Mouse (Mus musculus) cerebral cortex, adult 2 months (tissue): ENCODE data around the gene Cryzl2.

Experiments
- WGBS: fragments of 180-500 bp; shearing (Covaris S2); methylation state at CpG from one replicate; pipeline ENCODE4 v1.1.7; 2018; 5-methylcytosine and 5-hydroxymethylcytosine counted together

The Cryzl2 gene

DNA sequence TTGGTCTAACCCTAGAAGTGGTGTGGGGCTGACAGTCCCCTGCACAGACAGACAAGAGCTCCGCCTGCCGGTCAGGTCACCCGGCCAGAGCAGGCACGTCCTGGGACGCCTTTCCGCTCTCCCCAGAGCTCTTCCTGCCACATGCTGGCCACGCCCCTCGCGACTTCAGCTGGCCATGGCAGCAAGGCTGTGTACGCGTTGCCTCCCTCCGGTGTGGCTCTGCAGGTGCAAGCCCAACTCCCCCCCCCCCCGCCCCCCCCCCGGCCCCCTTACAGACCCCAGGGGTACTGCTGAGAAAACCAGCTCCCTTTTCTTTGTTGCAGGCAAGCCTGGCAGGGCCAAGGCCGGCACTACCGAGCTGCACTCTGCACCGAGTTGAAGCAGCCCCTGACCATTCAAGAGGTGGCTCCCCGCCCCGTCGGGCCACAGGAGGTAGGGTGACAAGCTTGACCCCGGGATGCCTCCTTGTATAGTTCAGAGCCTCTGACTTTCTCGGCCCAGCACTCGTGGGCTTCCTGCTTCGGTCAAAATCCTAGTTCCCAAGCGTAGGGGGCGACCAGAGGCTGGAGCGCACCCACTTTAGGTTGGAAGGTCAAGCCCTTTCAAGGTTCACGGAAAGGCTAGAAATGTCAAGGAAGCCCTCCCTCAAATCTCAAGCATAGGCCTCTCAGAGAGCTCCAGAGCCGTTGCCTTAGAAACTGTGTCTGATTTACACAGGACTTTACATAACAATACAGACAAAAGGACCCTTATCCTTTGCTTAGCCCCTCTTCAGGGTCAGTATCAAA, at the start of gene Cryzl2:
Gene Cryzl2 (plus strand): TSS at position 157 of the 788 bp plus-strand sequence.
- WGBS, result 32% methylated on average over 28 of the region's 29 CpGs

DNA sequence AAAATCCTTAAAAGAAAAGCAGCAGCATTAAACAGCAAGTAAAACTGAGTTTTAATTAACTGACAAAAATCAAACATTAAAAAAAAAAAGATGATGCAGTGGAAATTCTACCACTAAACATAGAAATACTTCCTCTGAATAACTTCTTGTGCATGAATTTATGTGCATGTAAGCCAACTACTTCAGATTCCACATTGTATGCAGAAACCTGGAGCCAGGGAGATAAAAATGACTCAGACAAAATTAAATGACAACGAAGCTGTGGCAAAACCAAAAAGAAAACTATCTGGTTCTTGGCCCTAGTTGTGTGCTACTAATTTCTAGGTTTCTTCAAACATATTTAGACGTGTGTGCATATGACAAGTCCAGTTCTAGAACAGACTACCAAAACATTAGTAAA, 48.7 kb upstream of the Cryzl2 start:
- 37% methylated on average over 2 of the region's 2 CpGs for WGBS

DNA sequence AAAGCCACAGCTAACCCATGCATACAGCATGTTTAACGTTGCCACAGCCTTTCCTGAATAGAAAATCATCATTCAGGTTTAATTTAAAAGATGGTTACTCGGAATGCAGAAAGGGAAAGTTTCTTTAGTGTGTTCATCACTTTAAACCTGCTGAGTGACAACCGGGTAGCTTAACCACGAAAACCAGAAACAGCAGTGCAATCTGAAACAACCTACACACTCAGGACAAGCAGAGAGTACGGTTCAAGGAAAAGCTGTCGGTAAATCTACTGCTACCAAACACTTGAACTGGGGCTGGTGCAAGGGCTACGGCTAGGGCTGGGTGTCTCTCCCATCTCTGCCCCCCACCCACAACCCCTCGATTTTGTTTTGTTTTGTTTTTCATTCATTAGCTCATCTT, 47.4 kb upstream of the Cryzl2 start:
- WGBS, result 9% methylated on average over 8 of the region's 8 CpGs

DNA sequence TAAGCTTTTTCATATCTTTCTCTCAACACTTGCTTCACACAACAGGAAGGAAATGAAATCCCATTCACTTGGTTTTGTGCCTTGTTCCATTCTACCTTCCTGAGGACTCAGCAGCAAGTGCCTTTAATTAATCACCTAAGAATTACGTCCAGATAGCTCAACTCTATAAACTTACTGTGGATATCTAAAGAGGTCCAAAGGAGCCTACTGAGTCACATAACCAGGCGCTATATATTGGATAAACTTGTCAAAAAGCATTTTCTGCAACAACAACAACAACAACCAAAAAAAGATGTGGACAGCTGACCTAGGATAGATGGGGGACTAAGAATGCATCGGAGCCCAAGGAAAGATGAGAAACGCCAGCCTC, 47.1 kb upstream of the Cryzl2 start:
- WGBS, result 0% methylated on average over 4 of the region's 4 CpGs

DNA sequence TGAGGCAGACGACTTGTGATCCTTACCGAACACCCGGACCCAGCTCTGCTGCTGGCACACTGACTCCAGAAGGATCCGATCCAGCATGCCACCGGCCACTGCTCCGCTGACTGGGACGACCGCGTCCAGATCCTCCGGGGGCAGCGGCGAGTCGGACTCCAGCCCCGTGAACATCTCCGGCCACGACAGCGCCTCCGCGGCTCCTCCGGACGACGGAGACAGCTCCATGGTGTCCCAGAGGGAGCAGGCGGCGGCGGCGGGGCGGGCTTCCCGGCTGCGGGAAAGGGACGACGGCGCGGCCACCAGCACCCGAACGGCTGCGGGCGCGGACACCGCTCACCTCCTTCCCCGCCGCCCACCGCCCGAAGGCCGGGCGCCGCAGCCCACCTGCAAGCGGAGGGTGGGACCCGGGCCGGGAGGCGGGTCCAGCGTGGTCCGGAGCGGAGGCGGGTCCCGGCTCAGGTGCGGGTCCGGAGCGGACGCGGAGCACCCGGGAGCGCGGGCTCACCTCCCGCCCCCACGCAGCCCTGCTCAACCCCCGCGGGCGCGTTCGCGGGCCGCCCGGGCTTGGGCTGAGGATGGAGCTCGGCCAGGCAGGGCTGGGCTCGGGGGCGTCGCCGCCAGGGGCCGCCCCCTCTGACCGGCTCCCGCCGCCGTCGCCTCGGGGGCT, 46.5 kb upstream of the Cryzl2 start:
- 1% methylated on average over 77 of the region's 85 CpGs for WGBS

DNA sequence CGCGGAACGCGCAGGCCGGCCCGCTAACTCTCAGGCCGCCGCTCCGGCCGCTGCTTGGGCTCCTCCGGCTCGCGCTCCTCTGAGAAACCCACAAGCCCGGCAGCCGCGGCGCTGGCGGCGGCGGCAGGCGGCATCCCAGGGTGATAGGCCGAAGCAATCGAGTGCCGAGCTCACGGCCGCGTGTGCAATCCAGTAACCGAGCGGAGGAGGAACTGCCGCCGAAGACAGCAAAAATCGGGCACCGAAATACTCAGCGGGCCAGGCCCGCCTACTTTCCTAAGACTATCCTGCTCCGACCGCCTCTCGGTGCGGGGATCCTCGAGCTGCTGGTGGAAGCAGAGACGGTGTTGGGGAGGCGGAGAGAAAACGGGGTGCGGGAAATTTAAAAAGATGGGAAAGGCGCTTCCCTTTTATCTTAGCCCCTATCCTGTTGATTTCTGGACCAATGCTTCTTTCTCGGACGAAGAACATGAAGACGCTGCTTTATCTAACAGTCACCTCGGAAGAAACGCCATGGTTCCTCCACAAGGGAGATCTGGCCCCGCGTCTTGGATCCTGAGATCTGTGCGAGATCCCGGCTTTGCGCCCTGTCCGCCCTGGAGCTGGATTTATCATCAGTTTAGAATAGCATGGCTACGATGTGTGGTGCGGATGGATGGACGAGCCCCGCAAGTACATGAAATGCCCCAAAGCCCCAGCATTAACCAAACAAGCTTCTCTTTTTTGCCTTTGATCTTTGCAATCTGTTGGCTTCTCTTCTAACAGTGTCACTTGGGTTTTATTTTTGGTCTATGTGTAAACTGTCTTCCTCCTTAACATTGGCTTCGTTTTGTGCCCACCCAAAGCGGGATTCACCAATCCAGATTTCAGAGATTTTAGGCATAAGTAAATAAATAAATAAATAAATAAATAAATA, 45.7 kb upstream of the Cryzl2 start, which contains the start of gene Rasal2:
Gene Rasal2 (minus strand): TSS at position 142 of the 916 bp plus-strand sequence.
- 1% methylated on average over 62 of the region's 62 CpGs for WGBS

DNA sequence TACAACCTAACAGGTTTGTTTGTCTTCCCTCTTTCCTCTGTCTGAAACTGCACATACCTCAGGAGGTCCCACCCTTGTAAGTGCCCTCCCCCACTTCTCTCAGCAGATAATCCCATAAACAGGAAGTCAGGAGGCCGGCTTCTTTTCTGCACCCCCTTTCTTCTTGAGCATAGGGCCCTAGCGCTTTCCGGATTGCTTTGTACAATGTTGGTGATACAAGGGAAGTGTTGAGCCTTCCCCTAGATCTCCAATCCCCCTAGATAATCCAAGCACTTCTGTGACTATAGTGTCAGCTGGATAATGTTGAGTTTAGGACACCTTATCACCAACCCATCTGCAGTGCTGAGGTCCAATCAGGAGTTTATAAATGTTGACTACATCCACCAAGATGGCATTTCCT, 42.6 kb upstream of the Cryzl2 start:
- WGBS, result 73% methylated on average over 3 of the region's 3 CpGs

DNA sequence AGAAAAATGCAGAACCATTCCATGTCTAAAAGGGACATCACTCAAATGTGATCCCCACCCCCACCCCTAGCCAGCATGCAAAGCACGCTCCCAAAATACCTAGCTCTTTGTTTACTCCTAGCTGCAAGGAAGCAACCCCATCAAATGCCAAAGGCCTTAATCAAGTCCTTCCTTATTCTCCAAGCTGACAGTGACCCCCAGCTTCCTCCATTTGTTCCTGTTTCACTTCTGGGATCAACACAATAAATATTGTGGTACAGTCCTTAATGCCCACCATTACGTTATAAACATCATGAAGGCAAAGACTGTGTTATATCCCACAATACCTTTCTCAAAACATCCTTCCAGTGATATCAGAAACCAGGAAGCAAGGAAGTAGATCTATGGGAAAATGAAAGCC, 41.7 kb upstream of the Cryzl2 start:
- 77% methylated on average over 2 of the region's 2 CpGs for WGBS

DNA sequence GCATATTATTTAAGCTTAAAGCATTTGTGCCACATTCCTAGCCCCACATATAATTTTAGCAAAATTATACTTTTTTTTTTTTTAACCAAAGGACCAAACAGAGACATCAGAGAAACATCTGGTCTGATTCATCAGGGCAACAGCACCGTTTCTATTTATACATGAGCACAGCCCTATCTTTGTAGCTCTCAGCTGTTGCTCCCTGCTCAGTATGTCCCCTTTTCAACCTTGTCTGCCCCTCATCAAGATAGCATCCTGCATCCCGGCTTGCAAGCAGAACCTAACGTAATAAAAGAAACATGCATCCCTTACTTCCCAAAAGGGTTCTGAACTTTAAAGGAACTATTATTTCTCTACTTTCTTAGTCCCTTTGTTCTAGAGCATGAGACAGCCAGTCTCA, 41.0 kb upstream of the Cryzl2 start:
- WGBS, result 22% methylated on average over 3 of the region's 3 CpGs

DNA sequence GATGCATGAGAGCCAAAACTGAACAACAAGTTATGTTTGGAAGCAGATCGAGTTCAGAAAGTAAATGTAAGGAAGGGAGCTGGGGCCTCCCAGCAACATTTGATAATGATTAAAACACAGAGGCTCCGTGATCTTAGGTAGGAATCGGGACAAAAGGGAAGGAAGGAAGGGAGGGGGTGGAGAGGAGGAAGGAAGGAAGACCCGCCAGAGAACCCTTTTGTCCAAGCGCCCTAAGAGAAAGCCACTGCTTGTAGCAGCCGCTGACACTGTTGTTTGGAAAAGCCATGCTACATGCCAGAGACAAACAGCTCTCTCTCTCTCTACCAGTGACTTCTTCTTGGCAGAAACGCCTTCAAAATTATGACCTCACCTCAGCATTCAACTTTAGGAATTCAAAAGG, 40.5 kb upstream of the Cryzl2 start:
- WGBS, result 37% methylated on average over 7 of the region's 7 CpGs

DNA sequence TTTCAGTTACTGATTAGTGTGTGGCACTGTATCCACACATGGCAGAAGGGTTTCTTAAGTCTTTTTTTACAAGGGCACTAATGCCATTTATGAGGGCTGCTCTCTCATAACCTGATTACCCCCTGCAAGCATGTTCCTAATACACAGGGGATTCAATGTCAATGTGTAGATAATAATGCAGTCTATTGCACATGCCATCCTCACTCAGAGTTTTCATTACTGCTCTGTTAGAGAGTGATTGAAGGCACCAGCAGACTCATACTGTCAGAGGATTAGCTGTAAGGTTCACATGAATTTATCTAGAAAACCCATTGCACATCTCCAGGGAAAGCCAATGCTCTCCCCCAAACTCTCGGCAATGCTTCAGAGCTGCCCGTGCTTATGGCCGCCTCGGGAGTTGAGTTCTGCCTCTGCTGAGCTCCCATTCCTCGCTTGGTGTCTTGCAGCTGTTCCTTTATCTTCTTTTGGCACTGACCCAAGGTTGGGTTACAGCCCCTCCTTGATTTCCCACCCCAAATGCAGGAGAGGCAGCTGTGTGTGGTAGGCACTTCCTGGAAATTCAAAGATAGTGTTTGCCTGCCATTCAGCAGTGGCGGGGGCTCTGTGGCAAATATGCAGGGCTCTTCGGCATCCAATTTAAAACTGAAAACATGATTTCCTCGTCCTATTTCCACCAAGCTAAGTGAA, 32.5 kb upstream of the Cryzl2 start:
- WGBS, result 40% methylated on average over 8 of the region's 8 CpGs

DNA sequence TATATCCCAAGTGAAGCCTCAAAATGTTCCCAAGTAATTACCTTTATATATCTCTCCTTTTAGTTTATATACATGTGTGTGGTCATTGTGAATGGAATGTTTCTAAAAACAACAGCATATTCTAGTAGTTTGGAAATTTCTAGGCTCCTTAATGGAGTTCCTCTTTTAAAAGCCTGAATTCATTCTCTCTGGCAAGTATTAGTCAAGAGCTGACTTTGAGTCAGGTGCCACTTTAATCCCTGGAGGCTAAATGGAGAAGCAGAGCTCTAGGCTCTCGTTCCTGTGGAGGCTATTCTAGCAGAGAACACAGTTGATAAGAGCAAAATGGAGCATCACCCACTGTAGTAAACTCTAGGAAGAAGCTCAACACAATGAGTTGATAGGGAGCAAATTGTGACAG, 31.4 kb upstream of the Cryzl2 start:
- 43% methylated on average over 1 of the region's 1 CpGs for WGBS

DNA sequence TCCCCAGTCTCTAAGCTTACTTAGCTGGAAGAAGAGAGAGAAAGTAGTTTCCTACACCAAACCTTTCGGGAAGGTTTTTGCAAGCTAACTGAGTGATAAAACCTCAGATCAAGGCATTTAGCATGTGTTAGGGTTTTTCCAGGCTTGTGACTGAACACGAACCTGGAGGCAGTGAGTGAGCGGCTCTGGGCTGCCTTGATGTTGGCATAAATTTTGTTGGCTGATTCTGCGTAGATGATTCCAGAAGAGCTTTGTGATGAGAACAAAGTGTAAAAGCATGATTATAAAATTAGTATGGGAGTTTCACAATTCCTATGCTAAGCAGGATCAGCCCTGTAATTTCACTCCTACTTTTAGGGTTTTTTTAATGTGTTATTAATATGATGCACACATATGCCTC, 30.8 kb upstream of the Cryzl2 start:
- WGBS, result 59% methylated on average over 4 of the region's 4 CpGs

DNA sequence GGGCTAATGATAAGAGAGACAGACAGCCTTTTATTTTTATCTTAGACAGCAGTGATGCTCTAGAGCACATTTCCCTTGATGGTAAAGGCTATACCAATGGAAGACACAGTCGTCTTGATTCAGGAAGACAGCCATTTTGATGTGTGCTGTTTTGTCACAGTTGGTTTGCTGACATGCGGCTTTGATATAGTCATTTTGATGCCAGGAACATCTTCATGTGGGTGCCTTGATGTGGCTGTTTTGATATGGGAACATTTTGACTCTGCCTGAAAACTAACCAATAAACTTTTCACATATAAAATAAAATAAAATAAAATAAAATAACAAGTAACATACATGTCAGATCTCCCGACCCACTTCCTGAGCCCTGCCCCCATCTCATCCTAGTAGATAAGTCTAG, 30.0 kb upstream of the Cryzl2 start:
- WGBS, result 85% methylated on average over 3 of the region's 3 CpGs

DNA sequence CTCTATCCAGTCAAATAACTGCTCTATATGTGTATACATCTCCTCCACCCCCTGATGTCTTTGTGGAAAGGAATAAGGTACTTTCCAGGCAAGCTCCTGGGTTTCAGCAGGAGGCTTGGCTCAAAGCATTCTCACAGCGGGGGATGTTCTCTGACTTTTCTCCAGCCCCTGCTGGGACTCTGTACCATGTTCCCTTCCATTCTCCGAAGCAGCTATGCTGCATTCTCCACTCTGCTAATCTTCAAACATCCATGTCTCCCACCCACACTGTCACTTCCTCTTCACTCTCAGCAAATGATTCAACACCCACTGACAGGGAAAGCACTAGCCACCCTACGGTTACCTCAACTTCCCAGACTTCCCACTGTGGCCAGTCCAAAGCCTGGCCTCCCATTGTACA, 25.1 kb upstream of the Cryzl2 start:
- 30% methylated on average over 3 of the region's 3 CpGs for WGBS

DNA sequence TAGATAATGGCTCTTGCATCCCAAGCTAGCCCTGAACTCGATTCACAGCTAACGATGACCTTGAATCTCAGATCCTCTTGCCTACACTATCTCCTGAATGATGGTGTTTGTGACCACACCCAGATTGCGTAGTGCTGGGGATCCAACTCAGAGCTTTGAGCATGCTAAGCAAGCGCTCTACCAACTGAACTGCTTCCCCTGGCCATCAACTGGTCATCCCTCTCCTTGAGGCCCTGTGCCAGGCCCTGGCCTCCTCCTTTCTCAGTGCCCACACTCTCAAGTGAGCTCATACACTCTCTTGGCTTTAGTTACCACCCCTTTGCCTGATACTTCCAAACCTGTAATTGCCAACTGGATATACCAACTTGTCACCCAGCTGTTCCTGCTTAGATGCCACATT, 24.0 kb upstream of the Cryzl2 start:
- WGBS, result 93% methylated on average over 4 of the region's 4 CpGs

DNA sequence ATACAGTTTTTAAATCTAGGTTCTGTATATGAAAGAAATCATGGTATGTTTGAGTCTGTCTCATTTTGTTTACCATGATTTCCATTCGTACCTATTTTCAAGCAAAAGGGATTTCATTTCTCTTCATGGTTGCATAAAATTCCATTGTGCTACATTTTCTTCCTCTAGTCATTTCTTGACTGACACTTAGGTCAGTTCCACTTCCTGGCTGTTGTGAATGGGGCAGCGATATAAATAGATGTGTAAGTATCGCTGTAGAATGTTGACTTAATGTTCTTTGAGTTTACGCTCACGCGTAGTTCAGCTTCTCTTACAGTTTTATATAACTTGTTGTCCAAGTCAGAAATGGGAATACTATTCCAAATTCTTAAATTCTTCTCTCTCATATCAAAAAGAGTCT, 22.5 kb upstream of the Cryzl2 start:
- WGBS, result 66% methylated on average over 6 of the region's 6 CpGs

DNA sequence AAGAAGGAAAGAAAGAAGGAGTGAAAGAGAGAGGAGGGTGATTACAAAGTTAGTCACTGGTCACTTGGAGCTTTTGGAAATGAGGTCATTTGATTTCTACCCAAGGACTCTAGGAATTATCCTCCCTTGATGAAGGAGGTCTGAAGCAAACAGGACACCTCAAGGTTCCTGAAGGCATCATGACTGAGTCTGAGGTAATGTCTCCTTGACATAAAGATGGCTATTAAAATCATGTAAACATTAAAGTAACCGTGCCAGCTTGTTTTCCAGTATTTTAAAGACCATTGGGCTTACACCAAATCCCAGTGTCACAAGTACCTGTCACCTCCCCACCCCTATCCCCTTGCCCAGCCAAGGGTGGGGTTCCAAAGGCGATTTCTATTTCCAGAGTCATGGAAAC, 20.1 kb upstream of the Cryzl2 start:
- whole genome bisulfite sequencing, result 86% methylated on average over 2 of the region's 2 CpGs

DNA sequence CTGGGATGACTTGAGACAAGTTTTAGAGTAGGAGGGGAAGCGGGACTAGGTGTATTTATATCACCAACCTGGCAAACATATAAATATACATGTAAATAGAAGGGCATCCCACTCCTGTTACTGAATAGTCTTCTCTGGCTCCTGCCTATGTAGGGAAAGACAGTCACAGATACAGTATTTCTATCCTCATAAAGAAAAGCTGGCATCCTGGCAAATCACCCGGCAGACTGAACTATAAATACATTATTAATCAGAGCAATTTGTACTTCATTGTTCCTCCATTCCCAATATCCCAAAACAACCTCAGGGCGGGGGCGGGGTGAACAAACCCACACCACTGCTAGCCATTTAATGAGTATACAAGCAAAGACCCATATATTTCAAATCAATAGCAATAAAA, 19.3 kb upstream of the Cryzl2 start:
- WGBS, result 72% methylated on average over 4 of the region's 4 CpGs

DNA sequence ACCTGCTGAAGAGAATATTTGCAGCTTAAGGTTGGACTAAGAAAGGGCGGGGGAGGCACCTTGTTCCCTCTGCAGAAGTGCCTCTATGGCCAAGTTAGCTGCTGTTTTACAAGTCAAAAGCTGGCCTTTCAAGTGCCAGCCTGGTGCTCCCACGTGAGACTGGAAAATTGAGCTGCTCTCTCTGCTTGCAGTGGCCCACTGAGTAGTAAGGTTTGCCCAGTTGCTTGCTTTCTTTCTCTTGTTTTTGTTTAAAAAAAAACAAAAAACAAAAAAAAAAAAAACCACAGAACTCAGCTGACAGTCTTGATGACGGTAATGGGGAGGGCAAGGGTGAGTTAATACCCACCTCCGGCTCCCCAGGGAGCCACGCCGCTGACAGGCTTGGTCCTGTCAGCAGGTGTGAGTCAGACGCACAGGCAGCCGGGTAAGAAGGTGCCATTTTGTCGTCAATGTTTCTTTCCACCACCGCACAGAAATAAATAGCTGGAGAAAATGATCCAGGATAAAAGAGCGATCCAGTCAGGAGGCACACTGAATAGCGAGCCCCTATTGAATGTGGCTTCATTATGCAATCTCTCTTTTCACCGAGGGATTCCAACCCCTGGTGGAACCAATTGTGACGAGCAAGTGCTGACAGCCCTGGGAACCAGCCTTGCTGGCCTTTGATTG, 18.3 kb upstream of the Cryzl2 start:
- 31% methylated on average over 14 of the region's 14 CpGs for WGBS

DNA sequence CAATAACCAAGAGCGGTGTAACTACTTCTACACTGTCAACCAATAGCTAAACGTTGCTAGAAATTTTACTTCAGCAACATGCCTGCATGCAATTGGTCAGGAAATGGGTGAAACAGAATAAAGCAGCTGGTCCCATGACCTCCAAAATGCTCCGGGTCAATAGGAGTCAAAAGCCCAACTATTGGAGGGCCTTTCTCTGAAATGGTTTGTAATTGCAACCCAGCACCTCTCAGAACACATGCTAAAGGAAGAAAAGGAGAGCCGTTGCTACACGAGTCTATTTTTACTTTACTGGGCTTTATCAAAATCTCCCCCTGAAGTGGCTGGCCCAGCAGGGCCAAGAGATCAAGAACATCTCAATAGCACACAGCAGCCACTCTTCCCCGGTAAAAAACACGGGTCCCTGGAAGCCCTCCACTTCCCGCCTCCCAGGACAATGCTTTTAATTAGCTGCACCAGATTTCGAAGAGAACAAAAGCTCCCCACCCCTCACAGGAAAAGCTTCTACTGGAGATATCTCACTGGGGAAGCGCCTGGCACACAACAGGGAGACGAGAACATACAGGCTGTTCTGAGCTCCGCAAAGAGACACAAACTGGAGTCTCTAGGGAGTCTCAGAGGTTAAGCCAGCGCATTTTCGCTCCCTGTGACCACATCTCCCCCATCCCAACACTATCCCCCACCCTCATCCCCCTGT, 15.2 kb upstream of the Cryzl2 start:
- WGBS, result 26% methylated on average over 14 of the region's 14 CpGs
